Mouse (Mus musculus): ENCODE data around the gene Col5a1.

- no peak for TF ChIP-seq CTCF (IDR thresholded peaks at IDR 0.05; ENCODE audit: low read depth, low read length)
- no peak for TF ChIP-seq GATA1 (IDR thresholded peaks at IDR 0.05; ENCODE audit: borderline replicate concordance, low read length)
- TF ChIP-seq POLR2AphosphoS5 (IDR thresholded peaks at IDR 0.05; ENCODE audit: insufficient replicate concordance, low read depth, low read length), result no peak
- TF ChIP-seq TAL1 (conservative IDR thresholded peaks at IDR 0.05; ENCODE audit: low read depth, low read length), result no peak
- no peak for TF ChIP-seq GATA2 (IDR thresholded peaks at IDR 0.05; ENCODE audit: borderline replicate concordance, low read depth, low read length)
These were observed 43.3 kb upstream of the Col5a1 start for GRCm38 (mm10) chr2:27842893-27843292.
